Mouse (Mus musculus) 3134 (cell line): ENCODE data around the gene Scn3b.
A peak's percentile ranks its signal among the peaks of the same experiment; 100 is the strongest.

ENCODE experiments used
- DNase-seq: peaks from one replicate; pipeline ENCODE4 v3.0.0-alpha.2; 2011; ENCODE audit warnings: low spot score; ENCODE audit not compliant: insufficient read length; ENCODE audit errors: extremely low read depth

The Scn3b gene

GRCm38 (mm10) chr9:40309876-40310275 is 40.9 kb downstream of the Scn3b start:
- DNase-seq, result no peak

- DNase-seq, result no peak
These were observed 42.8 kb downstream of the Scn3b start for GRCm38 (mm10) chr9:40311813-40312212.

- no peak for DNase-seq
These were observed 48.0 kb downstream of the Scn3b start for GRCm38 (mm10) chr9:40316865-40317660.

GRCm38 (mm10) chr9:40317735-40318134 is 48.7 kb downstream of the Scn3b start:
- no peak for DNase-seq

- DNase-seq, result no peak
These were observed 49.8 kb downstream of the Scn3b start for GRCm38 (mm10) chr9:40318771-40319170.

GRCm38 (mm10) chr9:40320405-40320804 is 51.4 kb downstream of the Scn3b start:
- DNase-seq, result no peak

GRCm38 (mm10) chr9:40320879-40321667 is 52.1 kb downstream of the Scn3b start:
- peak; percentile 92 for DNase-seq

- DNase-seq, result no peak
These were observed 52.6 kb downstream of the Scn3b start for GRCm38 (mm10) chr9:40321668-40322003.

GRCm38 (mm10) chr9:40322372-40322771 is 53.4 kb downstream of the Scn3b start:
- DNase-seq, result no peak

- DNase-seq, result no peak
These were observed 54.2 kb downstream of the Scn3b start for GRCm38 (mm10) chr9:40323171-40323570.

GRCm38 (mm10) chr9:40323773-40324172 is 54.8 kb downstream of the Scn3b start:
- no peak for DNase-seq

GRCm38 (mm10) chr9:40324232-40324792 is 55.3 kb downstream of the Scn3b start:
- DNase-seq, result no peak

GRCm38 (mm10) chr9:40324826-40325225 is 55.8 kb downstream of the Scn3b start:
- DNase-seq, result no peak

GRCm38 (mm10) chr9:40326260-40326915 is 57.4 kb downstream of the Scn3b start:
- no peak for DNase-seq

GRCm38 (mm10) chr9:40330609-40331382 is 61.8 kb downstream of the Scn3b start:
- DNase-seq, result peak; percentile 59

- no peak for DNase-seq
These were observed 62.6 kb downstream of the Scn3b start for GRCm38 (mm10) chr9:40331411-40332286.

GRCm38 (mm10) chr9:40332326-40332725 is 63.3 kb downstream of the Scn3b start:
- no peak for DNase-seq

- no peak for DNase-seq
These were observed 64.0 kb downstream of the Scn3b start for GRCm38 (mm10) chr9:40332731-40333648.
